Mouse (Mus musculus): Measurements from ENCODE around the gene Dok7. TPM values are rescaled to one million over a fixed set of nuclear protein-coding genes. Genes with fewer than 3 reads are reported as not detected.

Gene Dok7
- 1.9 and 2.6 TPM in 2 replicates for polyA plus RNA-seq (2015; fragmentation: Nextera tagmentation; extraction: Ambion mirVana)

DNA sequence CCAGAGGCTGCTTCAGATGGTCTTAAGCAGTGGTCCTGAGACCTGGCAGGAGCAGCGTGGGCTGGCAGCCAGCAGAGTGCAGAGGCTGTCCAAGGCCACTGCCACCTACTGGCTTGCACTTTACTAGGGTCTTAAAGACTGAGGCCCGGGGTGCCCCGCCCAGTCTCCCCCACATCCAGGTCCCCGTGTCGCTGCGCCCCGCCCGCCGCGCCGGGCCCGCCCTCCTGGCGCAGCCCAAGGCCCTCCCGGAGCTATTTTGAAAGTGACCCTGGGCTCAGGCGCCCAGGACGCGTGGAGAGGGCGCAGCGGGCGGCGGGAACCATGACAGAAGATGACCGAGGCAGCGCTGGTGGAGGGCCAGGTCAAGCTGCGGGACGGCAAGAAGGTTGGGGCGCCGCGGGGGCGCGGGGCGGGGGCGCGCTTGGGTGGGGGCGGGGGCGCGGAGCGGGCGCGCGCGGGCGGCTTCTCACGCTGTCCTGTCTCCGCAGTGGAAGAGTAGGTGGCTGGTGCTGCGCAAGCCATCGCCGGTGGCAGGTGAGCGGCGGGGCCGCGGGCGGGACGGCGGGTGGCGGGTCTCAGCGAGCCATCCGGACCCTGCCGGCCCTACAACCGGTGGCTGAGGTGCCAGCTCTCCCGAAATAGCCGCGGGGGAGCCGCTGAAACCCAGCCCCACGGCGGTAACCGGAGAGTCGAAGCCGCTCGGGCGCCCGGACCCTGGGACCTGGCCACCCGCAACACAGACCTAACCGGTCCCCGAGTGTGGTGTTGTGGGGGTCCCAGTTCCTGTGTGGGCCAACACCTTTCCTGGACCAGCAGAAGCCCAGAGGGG, at the start of gene Dok7:
Gene Dok7 (plus strand): TSS at position 163 of the 829 bp plus-strand sequence.
- WGBS = under 1% methylated on average over 49 of the region's 74 CpGs
- ATAC-seq = peak; percentile 76
- no peak within 1 kb of the TSS for H3K27ac ChIP-seq

GRCm38 (mm10) chr5:35009163-35009562, 47.4 kb upstream of the Dok7 start:
- H3K36me3 ChIP-seq (ENCODE audit: poor library complexity, severe bottlenecking) = peaks cover 27% of the 10 kb centered on the region
- 94% methylated on average over 4 of the region's 4 CpGs for WGBS
- H3K4me2 ChIP-seq = no peak overlapping the region
- no peak for ATAC-seq
- no peak overlapping the region for H3K27ac ChIP-seq
- H3K4me3 ChIP-seq = no peak overlapping the region
- peaks cover 10% of the 10 kb centered on the region for H3K4me1 ChIP-seq
- H3K9me3 ChIP-seq (replicated peaks) = no peaks in the 10 kb centered on the region
- H3K9ac ChIP-seq = no peak overlapping the region
- no peaks in the 10 kb centered on the region for H3K27me3 ChIP-seq

More for the DNA sequence above, at the start of gene Dok7:
- Histone ChIP-seq H3K9me3 (replicated peaks) (no peaks in the 10 kb centered on the region), H3K4me1 (peaks cover 27% of the 10 kb centered on the region), H3K36me3 (ENCODE audit: poor library complexity, severe bottlenecking) (no peaks in the 10 kb centered on the region), H3K9ac (peak within 1 kb of the TSS; percentile 77), H3K27me3 (peaks cover 42% of the 10 kb centered on the region), H3K4me2 (peak within 1 kb of the TSS; percentile 95), H3K4me3 (peak within 1 kb of the TSS; percentile 55)

- Histone ChIP-seq H3K36me3 (ENCODE audit: poor library complexity, severe bottlenecking) (peaks cover 21% of the 10 kb centered on the region), H3K9me3 (replicated peaks) (no peaks in the 10 kb centered on the region), H3K9ac (no peak overlapping the region), H3K27me3 (no peaks in the 10 kb centered on the region), H3K27ac (no peak overlapping the region), H3K4me2 (no peak overlapping the region), H3K4me3 (no peak overlapping the region), H3K4me1 (peaks cover 15% of the 10 kb centered on the region)
- 87% methylated on average over 5 of the region's 5 CpGs for WGBS
- no peak for ATAC-seq
Observed at GRCm38 (mm10) chr5:35010656-35011055, 45.9 kb upstream of the Dok7 start.

GRCm38 (mm10) chr5:35011156-35011923, 45.2 kb upstream of the Dok7 start:
- Histone ChIP-seq H3K36me3 (ENCODE audit: poor library complexity, severe bottlenecking) (peaks cover 18% of the 10 kb centered on the region), H3K9ac (no peak overlapping the region), H3K4me1 (peaks cover 15% of the 10 kb centered on the region), H3K4me2 (no peak overlapping the region), H3K9me3 (replicated peaks) (no peaks in the 10 kb centered on the region), H3K27me3 (no peaks in the 10 kb centered on the region), H3K4me3 (no peak overlapping the region), H3K27ac (no peak overlapping the region)
- WGBS = 95% methylated on average over 6 of the region's 6 CpGs
- no peak for ATAC-seq

GRCm38 (mm10) chr5:35014036-35014435, 42.5 kb upstream of the Dok7 start:
- H3K36me3 ChIP-seq (ENCODE audit: poor library complexity, severe bottlenecking) = peaks cover 10% of the 10 kb centered on the region; the same call in 1 of the 2 replicates
- H3K9me3 ChIP-seq (replicated peaks) = no peaks in the 10 kb centered on the region
- peak; percentile 69 for ATAC-seq
- H3K27me3 ChIP-seq = no peaks in the 10 kb centered on the region
- no peak overlapping the region for H3K4me2 ChIP-seq
- no peak overlapping the region for H3K4me3 ChIP-seq
- WGBS = 31% methylated on average over 6 of the region's 6 CpGs
- H3K4me1 ChIP-seq = peaks cover 15% of the 10 kb centered on the region
- peak overlapping the region; percentile 76 for H3K27ac ChIP-seq
- 0 out of 2 replicates have a peak overlapping the region, but pooled peaks have one; percentile 13 for H3K9ac ChIP-seq

DNA sequence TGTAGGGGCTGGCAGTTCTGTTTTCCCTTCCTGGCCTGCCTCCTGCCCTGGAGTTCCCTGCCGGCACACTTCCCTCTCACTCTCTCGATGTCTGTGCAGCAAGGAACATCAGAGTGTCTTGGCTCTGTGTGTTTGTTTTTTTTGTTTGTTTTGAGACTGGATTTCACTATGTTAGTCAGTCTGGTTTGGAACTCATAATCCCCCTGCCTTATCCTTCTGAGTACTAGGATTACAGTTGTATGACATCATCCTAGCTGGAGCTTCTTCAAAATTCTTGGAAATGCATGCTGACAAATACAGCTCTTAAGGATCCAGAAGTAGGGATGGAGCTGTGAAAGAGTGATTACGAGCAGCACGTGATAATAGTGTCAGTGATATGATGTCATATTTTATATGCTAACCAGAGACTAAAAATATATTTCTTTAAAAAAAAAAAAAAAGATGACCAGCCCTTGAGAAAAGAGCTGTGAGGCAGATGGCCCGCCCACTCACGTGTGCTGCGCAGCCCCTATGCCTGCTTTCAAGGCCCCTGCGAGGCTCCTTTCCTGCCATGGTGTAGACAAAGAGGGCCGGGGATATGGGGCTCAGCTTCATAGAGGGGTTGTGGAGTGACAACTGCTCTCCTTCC, 36.8 kb upstream of the Dok7 start:
- Histone ChIP-seq H3K4me3 (no peak overlapping the region), H3K9ac (no peak overlapping the region), H3K27me3 (no peaks in the 10 kb centered on the region), H3K9me3 (replicated peaks) (no peaks in the 10 kb centered on the region), H3K36me3 (ENCODE audit: poor library complexity, severe bottlenecking) (peaks cover 53% of the 10 kb centered on the region), H3K27ac (no peak overlapping the region), H3K4me1 (peaks cover 4% of the 10 kb centered on the region; the same call in 1 of the 2 replicates), H3K4me2 (no peak overlapping the region)
- ATAC-seq = no peak
- 78% methylated on average over 9 of the region's 9 CpGs for WGBS

DNA sequence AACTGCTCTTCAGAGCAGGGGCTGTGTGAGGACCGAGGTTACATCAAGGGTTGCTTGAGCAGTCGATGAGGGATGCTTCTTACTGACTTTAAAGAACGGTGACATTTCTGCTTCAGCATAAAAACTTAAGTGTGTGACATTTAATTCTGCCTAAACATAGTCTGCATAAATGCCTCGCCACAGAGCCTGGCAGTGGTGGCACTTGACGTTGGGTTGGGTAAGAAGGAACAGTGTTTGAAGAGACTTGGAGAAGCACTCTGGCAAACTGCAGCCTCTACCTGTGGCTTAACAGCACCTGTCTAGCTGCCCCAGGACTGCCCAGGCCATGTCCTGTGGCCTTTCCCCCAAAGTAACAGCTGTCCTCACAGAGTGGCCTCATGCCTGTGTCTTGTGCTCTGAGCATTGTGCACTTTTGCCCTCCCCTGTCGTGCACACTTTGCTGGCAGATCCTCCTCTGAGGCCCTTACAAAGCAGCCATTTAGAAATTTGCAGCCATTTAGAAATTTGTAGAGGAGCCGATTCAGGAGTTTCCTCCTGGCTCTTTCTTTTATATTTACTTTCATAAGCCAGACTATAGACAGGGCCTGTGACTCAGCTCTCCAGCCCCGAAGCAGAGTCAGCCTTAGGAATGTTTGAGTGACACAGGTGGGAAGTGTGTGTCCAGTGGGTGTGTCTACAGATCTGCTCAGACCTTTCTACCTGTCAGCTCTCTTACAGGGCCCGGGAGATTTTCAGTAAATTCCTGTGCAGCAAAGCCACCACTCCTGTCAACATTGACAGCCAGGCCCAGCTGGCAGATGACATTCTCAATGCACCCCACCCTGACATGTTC, 35.9 kb upstream of the Dok7 start:
- Histone ChIP-seq H3K4me3 (no peak overlapping the region), H3K27ac (no peak overlapping the region), H3K9ac (no peak overlapping the region), H3K36me3 (ENCODE audit: poor library complexity, severe bottlenecking) (peaks cover 61% of the 10 kb centered on the region), H3K27me3 (no peaks in the 10 kb centered on the region), H3K4me1 (peaks cover 4% of the 10 kb centered on the region; the same call in 1 of the 2 replicates), H3K9me3 (replicated peaks) (no peaks in the 10 kb centered on the region), H3K4me2 (no peak overlapping the region)
- ATAC-seq = no peak
- WGBS = 81% methylated on average over 9 of the region's 9 CpGs

GRCm38 (mm10) chr5:35024975-35025374, 31.6 kb upstream of the Dok7 start:
- Histone ChIP-seq H3K36me3 (ENCODE audit: poor library complexity, severe bottlenecking) (peaks cover 95% of the 10 kb centered on the region), H3K9me3 (replicated peaks) (no peaks in the 10 kb centered on the region), H3K4me3 (no peak overlapping the region), H3K4me1 (peaks cover 4% of the 10 kb centered on the region; the same call in 1 of the 2 replicates), H3K27ac (no peak overlapping the region), H3K4me2 (no peak overlapping the region), H3K27me3 (no peaks in the 10 kb centered on the region), H3K9ac (0 out of 2 replicates have a peak overlapping the region, but pooled peaks have one; percentile 4)
- 30% methylated on average over 2 of the region's 2 CpGs for WGBS
- no peak for ATAC-seq

DNA sequence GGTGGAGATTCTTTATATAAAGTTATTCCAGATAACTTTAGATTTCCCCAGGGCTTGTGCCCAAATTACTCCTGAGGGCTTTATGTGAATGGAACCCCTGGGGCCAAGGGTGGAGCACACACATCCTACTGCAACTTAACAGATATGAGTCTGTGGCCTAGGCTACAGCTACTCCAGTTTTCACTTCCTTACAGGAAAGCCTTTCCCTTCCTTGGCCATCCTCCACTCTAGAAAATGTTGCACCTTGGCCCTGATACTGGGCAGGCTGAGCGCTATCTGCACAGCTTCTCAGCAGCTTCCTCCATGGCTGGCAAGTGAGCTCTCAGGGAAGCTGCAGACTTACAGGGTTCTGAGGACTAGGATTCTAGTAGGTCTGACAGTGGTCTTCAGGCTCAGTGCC, 27.3 kb upstream of the Dok7 start:
- Histone ChIP-seq H3K4me1 (no peaks in the 10 kb centered on the region), H3K4me3 (no peak overlapping the region), H3K9me3 (replicated peaks) (no peaks in the 10 kb centered on the region), H3K27ac (no peak overlapping the region), H3K4me2 (no peak overlapping the region), H3K9ac (no peak overlapping the region), H3K36me3 (ENCODE audit: poor library complexity, severe bottlenecking) (peaks cover 94% of the 10 kb centered on the region), H3K27me3 (no peaks in the 10 kb centered on the region)
- no peak for ATAC-seq
- WGBS = 100% methylated on average over 1 of the region's 1 CpGs

- Histone ChIP-seq H3K27me3 (no peaks in the 10 kb centered on the region), H3K9ac (no peak overlapping the region), H3K36me3 (ENCODE audit: poor library complexity, severe bottlenecking) (peaks cover 97% of the 10 kb centered on the region), H3K4me1 (no peaks in the 10 kb centered on the region), H3K9me3 (replicated peaks) (no peaks in the 10 kb centered on the region), H3K27ac (no peak overlapping the region), H3K4me2 (no peak overlapping the region), H3K4me3 (no peak overlapping the region)
- WGBS = 91% methylated on average over 5 of the region's 5 CpGs
- no peak for ATAC-seq
Observed at GRCm38 (mm10) chr5:35029755-35030154, 26.8 kb upstream of the Dok7 start.

GRCm38 (mm10) chr5:35033068-35033467, 23.5 kb upstream of the Dok7 start:
- Histone ChIP-seq H3K4me3 (no peak overlapping the region), H3K4me2 (no peak overlapping the region), H3K36me3 (ENCODE audit: poor library complexity, severe bottlenecking) (peaks cover 77% of the 10 kb centered on the region), H3K4me1 (no peaks in the 10 kb centered on the region), H3K27ac (peak overlapping the region; percentile 31; the same call in 1 of the 2 replicates), H3K9me3 (replicated peaks) (no peaks in the 10 kb centered on the region), H3K9ac (no peak overlapping the region), H3K27me3 (no peaks in the 10 kb centered on the region)
- 73% methylated on average over 5 of the region's 5 CpGs for WGBS
- peak; percentile 50; the same call in 1 of the 2 replicates for ATAC-seq
